Mouse (Mus musculus): ENCODE results near the gene Sds. TPM values are rescaled to one million over a fixed set of nuclear protein-coding genes. Genes with fewer than 3 reads are reported as not detected.

Sds gene
- polyA plus RNA-seq, 1 experiment from 2014 or later: not detected

GRCm38 (mm10) chr5:120502147-120502621, 25.9 kb downstream of the Sds start:
- Histone ChIP-seq H3K27ac (ENCODE audit: low read length) (no peak overlapping the region), H3K36me3 (ENCODE audit: control insufficient read depth, insufficient read depth, low read length) (0 out of 2 replicates have a peak, but pooled peaks cover 3% of the 10 kb centered on the region), H3K4me1 (ENCODE audit: control insufficient read depth, insufficient read depth, low read length) (peaks cover 9% of the 10 kb centered on the region; the same call in 1 of the 2 replicates), H3K4me3 (ENCODE audit: low read depth, low read length) (peak overlapping the region; percentile 73), H3K27me3 (ENCODE audit: control insufficient read depth, insufficient read depth, low read depth, low read length) (no peaks in the 10 kb centered on the region), H3K4me2 (ENCODE audit: low read length) (peak overlapping the region; percentile 72), H3K9me3 (replicated peaks; ENCODE audit: control insufficient read depth, low read length, poor library complexity, severe bottlenecking) (no peaks in the 10 kb centered on the region), H3K9ac (ENCODE audit: low read depth, low read length) (peak overlapping the region; percentile 91)
- no peak for ATAC-seq
- 71% methylated on average over 9 of the region's 9 CpGs for WGBS

GRCm38 (mm10) chr5:120502675-120503143, 26.4 kb downstream of the Sds start:
- WGBS: 5% methylated on average over 12 of the region's 12 CpGs
- 0 out of 2 replicates have a peak, but pooled peaks cover 3% of the 10 kb centered on the region for H3K36me3 ChIP-seq (ENCODE audit: control insufficient read depth, insufficient read depth, low read length)
- ATAC-seq: no peak
- no peaks in the 10 kb centered on the region for H3K9me3 ChIP-seq (replicated peaks; ENCODE audit: control insufficient read depth, low read length, poor library complexity, severe bottlenecking)
- peak overlapping the region; percentile 72 for H3K4me2 ChIP-seq (ENCODE audit: low read length)
- peak overlapping the region; percentile 73 for H3K4me3 ChIP-seq (ENCODE audit: low read depth, low read length)
- H3K9ac ChIP-seq (ENCODE audit: low read depth, low read length): peak overlapping the region; percentile 91
- no peaks in the 10 kb centered on the region for H3K27me3 ChIP-seq (ENCODE audit: control insufficient read depth, insufficient read depth, low read depth, low read length)
- H3K4me1 ChIP-seq (ENCODE audit: control insufficient read depth, insufficient read depth, low read length): peaks cover 9% of the 10 kb centered on the region; the same call in 1 of the 2 replicates
- no peak overlapping the region for H3K27ac ChIP-seq (ENCODE audit: low read length)

- H3K4me1 ChIP-seq (ENCODE audit: control insufficient read depth, insufficient read depth, low read length): peaks cover 9% of the 10 kb centered on the region; the same call in 1 of the 2 replicates
- peak within 1 kb of the TSS; percentile 72 for H3K4me2 ChIP-seq (ENCODE audit: low read length)
- no peaks in the 10 kb centered on the region for H3K27me3 ChIP-seq (ENCODE audit: control insufficient read depth, insufficient read depth, low read depth, low read length)
- H3K9me3 ChIP-seq (replicated peaks; ENCODE audit: control insufficient read depth, low read length, poor library complexity, severe bottlenecking): no peaks in the 10 kb centered on the region
- peak within 1 kb of the TSS; percentile 91 for H3K9ac ChIP-seq (ENCODE audit: low read depth, low read length)
- H3K27ac ChIP-seq (ENCODE audit: low read length): 0 out of 2 replicates have a peak within 1 kb of the TSS, but pooled peaks have one; percentile 10
- peak within 1 kb of the TSS; percentile 73 for H3K4me3 ChIP-seq (ENCODE audit: low read depth, low read length)
- H3K36me3 ChIP-seq (ENCODE audit: control insufficient read depth, insufficient read depth, low read length): 0 out of 2 replicates have a peak, but pooled peaks cover 3% of the 10 kb centered on the region
- peak; percentile 74 for ATAC-seq
- under 1% methylated on average over 52 of the region's 55 CpGs for WGBS
Measured at GRCm38 (mm10) chr5:120503144-120503795, 26.9 kb downstream of the Sds start, which contains the start of gene Plbd2. TSS of gene Plbd2 (minus strand) at chr5:120503625.

GRCm38 (mm10) chr5:120505368-120505767, 29.0 kb downstream of the Sds start:
- Histone ChIP-seq H3K27me3 (ENCODE audit: control insufficient read depth, insufficient read depth, low read depth, low read length) (no peaks in the 10 kb centered on the region), H3K4me1 (ENCODE audit: control insufficient read depth, insufficient read depth, low read length) (peaks cover 9% of the 10 kb centered on the region; the same call in 1 of the 2 replicates), H3K4me3 (ENCODE audit: low read depth, low read length) (no peak overlapping the region), H3K9ac (ENCODE audit: low read depth, low read length) (no peak overlapping the region), H3K36me3 (ENCODE audit: control insufficient read depth, insufficient read depth, low read length) (no peaks in the 10 kb centered on the region), H3K4me2 (ENCODE audit: low read length) (no peak overlapping the region), H3K9me3 (replicated peaks; ENCODE audit: control insufficient read depth, low read length, poor library complexity, severe bottlenecking) (peaks cover 2% of the 10 kb centered on the region), H3K27ac (ENCODE audit: low read length) (no peak overlapping the region)
- 21% methylated on average over 16 of the region's 16 CpGs for WGBS
- ATAC-seq: no peak

- Histone ChIP-seq H3K27ac (ENCODE audit: low read length) (no peak overlapping the region), H3K4me2 (ENCODE audit: low read length) (no peak overlapping the region), H3K36me3 (ENCODE audit: control insufficient read depth, insufficient read depth, low read length) (no peaks in the 10 kb centered on the region), H3K9ac (ENCODE audit: low read depth, low read length) (no peak overlapping the region), H3K9me3 (replicated peaks; ENCODE audit: control insufficient read depth, low read length, poor library complexity, severe bottlenecking) (peaks cover 2% of the 10 kb centered on the region), H3K4me3 (ENCODE audit: low read depth, low read length) (no peak overlapping the region), H3K27me3 (ENCODE audit: control insufficient read depth, insufficient read depth, low read depth, low read length) (no peaks in the 10 kb centered on the region), H3K4me1 (ENCODE audit: control insufficient read depth, insufficient read depth, low read length) (peaks cover 11% of the 10 kb centered on the region)
- no peak for ATAC-seq
- WGBS: 69% methylated on average over 9 of the region's 9 CpGs
Measured at GRCm38 (mm10) chr5:120505781-120506180, 29.5 kb downstream of the Sds start.

GRCm38 (mm10) chr5:120506490-120506889, 30.2 kb downstream of the Sds start:
- no peak overlapping the region for H3K4me3 ChIP-seq (ENCODE audit: low read depth, low read length)
- H3K27me3 ChIP-seq (ENCODE audit: control insufficient read depth, insufficient read depth, low read depth, low read length): no peaks in the 10 kb centered on the region
- H3K36me3 ChIP-seq (ENCODE audit: control insufficient read depth, insufficient read depth, low read length): no peaks in the 10 kb centered on the region
- H3K9ac ChIP-seq (ENCODE audit: low read depth, low read length): no peak overlapping the region
- no peak overlapping the region for H3K27ac ChIP-seq (ENCODE audit: low read length)
- peaks cover 15% of the 10 kb centered on the region for H3K4me1 ChIP-seq (ENCODE audit: control insufficient read depth, insufficient read depth, low read length)
- no peak for ATAC-seq
- no peak overlapping the region for H3K4me2 ChIP-seq (ENCODE audit: low read length)
- 55% methylated on average over 9 of the region's 9 CpGs for WGBS
- peaks cover 2% of the 10 kb centered on the region for H3K9me3 ChIP-seq (replicated peaks; ENCODE audit: control insufficient read depth, low read length, poor library complexity, severe bottlenecking)

GRCm38 (mm10) chr5:120507311-120507710, 31.0 kb downstream of the Sds start:
- H3K4me1 ChIP-seq (ENCODE audit: control insufficient read depth, insufficient read depth, low read length): peaks cover 10% of the 10 kb centered on the region
- H3K4me2 ChIP-seq (ENCODE audit: low read length): no peak overlapping the region
- no peak overlapping the region for H3K27ac ChIP-seq (ENCODE audit: low read length)
- no peak overlapping the region for H3K9ac ChIP-seq (ENCODE audit: low read depth, low read length)
- H3K4me3 ChIP-seq (ENCODE audit: low read depth, low read length): no peak overlapping the region
- 0 out of 2 replicates have a peak, but pooled peaks cover 3% of the 10 kb centered on the region for H3K27me3 ChIP-seq (ENCODE audit: control insufficient read depth, insufficient read depth, low read depth, low read length)
- H3K36me3 ChIP-seq (ENCODE audit: control insufficient read depth, insufficient read depth, low read length): no peaks in the 10 kb centered on the region
- H3K9me3 ChIP-seq (replicated peaks; ENCODE audit: control insufficient read depth, low read length, poor library complexity, severe bottlenecking): peaks cover 2% of the 10 kb centered on the region
- ATAC-seq: no peak
- 49% methylated on average over 4 of the region's 4 CpGs for WGBS

GRCm38 (mm10) chr5:120510982-120511642, 34.8 kb downstream of the Sds start, which contains the start of gene Slc8b1:
TSS of gene Slc8b1 (plus strand) at chr5:120511168.
- peak; percentile 62 for ATAC-seq
- Histone ChIP-seq H3K27ac (ENCODE audit: low read length) (no peak within 1 kb of the TSS), H3K27me3 (ENCODE audit: control insufficient read depth, insufficient read depth, low read depth, low read length) (0 out of 2 replicates have a peak, but pooled peaks cover 3% of the 10 kb centered on the region), H3K4me2 (ENCODE audit: low read length) (peak within 1 kb of the TSS; percentile 69), H3K4me3 (ENCODE audit: low read depth, low read length) (peak within 1 kb of the TSS; percentile 36), H3K4me1 (ENCODE audit: control insufficient read depth, insufficient read depth, low read length) (peaks cover 5% of the 10 kb centered on the region), H3K9ac (ENCODE audit: low read depth, low read length) (peak within 1 kb of the TSS; percentile 45; the same call in 1 of the 2 replicates), H3K9me3 (replicated peaks; ENCODE audit: control insufficient read depth, low read length, poor library complexity, severe bottlenecking) (peaks cover 2% of the 10 kb centered on the region), H3K36me3 (ENCODE audit: control insufficient read depth, insufficient read depth, low read length) (no peaks in the 10 kb centered on the region)
- 2% methylated on average over 36 of the region's 36 CpGs for WGBS
